Mouse (Mus musculus) myocyte (in vitro differentiated cells): ENCODE results near the gene Nap1l5.

ENCODE experiments used
- CEBPB ChIP-seq: IDR thresholded peaks from 2 replicates; pipeline ENCODE4 v1.6.1; 2011; ENCODE audit warnings: mild to moderate bottlenecking, moderate library complexity; ENCODE audit not compliant: poor library complexity, insufficient read depth, severe bottlenecking
- E2F4 ChIP-seq: IDR thresholded peaks from one replicate; pipeline ENCODE4 v1.6.1; 2011; ENCODE audit warnings: mild to moderate bottlenecking, control low read depth, moderate library complexity; ENCODE audit not compliant: insufficient read depth
- MAX ChIP-seq: IDR thresholded peaks from one replicate; pipeline ENCODE4 v1.6.1; 2011; ENCODE audit warnings: low read depth, mild to moderate bottlenecking, control low read depth
- MYOD1 ChIP-seq, 3 experiments: IDR thresholded peaks; one replicate each; pipeline ENCODE4 v1.6.1; 2011; ENCODE audit warnings: control low read depth in 2 of 3, low read depth in 2 of 3, mild to moderate bottlenecking in 2 of 3, moderate library complexity in 1 of 3; ENCODE audit not compliant: insufficient read length in 2 of 3, control insufficient read depth in 1 of 3
- MYOG ChIP-seq, 3 experiments: IDR thresholded peaks; one replicate each; pipeline ENCODE4 v1.6.1; 2011; ENCODE audit warnings: control low read depth in 2 of 3, low read depth in 2 of 3, mild to moderate bottlenecking in 2 of 3; ENCODE audit not compliant: insufficient read length in 2 of 3, control insufficient read depth in 1 of 3, insufficient read depth in 1 of 3
- POLR2A ChIP-seq: IDR thresholded peaks from one replicate; pipeline ENCODE4 v1.6.1; 2011; ENCODE audit warnings: low read depth, mild to moderate bottlenecking, control low read depth, moderate library complexity; ENCODE audit not compliant: insufficient read length
- POLR2AphosphoS2 ChIP-seq: IDR thresholded peaks from one replicate; pipeline ENCODE4 v1.6.1; 2011; ENCODE audit warnings: low read depth, control low read depth; ENCODE audit not compliant: insufficient read length
- REST ChIP-seq: IDR thresholded peaks from one replicate; pipeline ENCODE4 v1.6.1; 2011; ENCODE audit warnings: mild to moderate bottlenecking, control low read depth, moderate library complexity; ENCODE audit not compliant: insufficient read depth, insufficient read length
- TCF12 ChIP-seq: IDR thresholded peaks from one replicate; pipeline ENCODE4 v1.6.1; 2011; ENCODE audit warnings: mild to moderate bottlenecking, control low read depth; ENCODE audit not compliant: poor library complexity, insufficient read depth, severe bottlenecking
- TCF3 ChIP-seq: IDR thresholded peaks from one replicate; pipeline ENCODE4 v1.6.1; 2011; ENCODE audit warnings: low read depth, control low read depth; ENCODE audit not compliant: insufficient read length
- USF1 ChIP-seq: IDR thresholded peaks from one replicate; pipeline ENCODE4 v1.6.1; 2011; ENCODE audit warnings: low read depth, mild to moderate bottlenecking, control low read depth, moderate library complexity

DNA sequence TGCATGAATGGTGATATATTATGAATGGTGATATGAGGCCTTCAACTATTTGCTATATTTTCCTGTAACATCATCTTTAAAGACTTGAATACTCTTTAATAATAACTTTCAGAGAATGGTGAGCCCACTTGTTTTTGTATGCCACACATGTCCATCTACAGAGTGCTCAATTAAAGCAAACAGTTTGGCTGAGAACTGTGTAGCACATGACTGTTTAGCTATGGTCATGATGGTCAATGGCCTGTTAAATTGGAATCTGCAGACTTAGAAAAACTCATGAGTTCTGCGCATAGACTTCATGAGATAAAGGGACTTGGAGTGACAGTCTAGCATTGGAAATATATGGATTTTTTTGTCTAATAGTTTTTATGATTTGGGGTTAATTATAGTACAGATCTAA is 43.5 kb upstream of the Nap1l5 start:
- TF ChIP-seq MYOG (IDR thresholded peaks at IDR 0.05; ENCODE audit: control insufficient read depth in 1 of 3, insufficient read depth in 1 of 3, insufficient read length in 2 of 3, low read depth in 2 of 3) = no peak
- TF ChIP-seq POLR2A = no peak
- TF ChIP-seq USF1 = no peak
- TF ChIP-seq POLR2AphosphoS2 = no peak
- TF ChIP-seq REST = no peak
- TF ChIP-seq MYOD1 (IDR thresholded peaks at IDR 0.05; ENCODE audit: control insufficient read depth in 1 of 3, insufficient read length in 2 of 3, low read depth in 2 of 3) = no peak
- no peak for TF ChIP-seq TCF12
- no peak for TF ChIP-seq E2F4
- TF ChIP-seq CEBPB = no peak
- no peak for TF ChIP-seq TCF3
- no peak for TF ChIP-seq MAX
